Mouse (Mus musculus): ENCODE measurements around the gene Sdr42e1.
A peak's percentile ranks its signal among the peaks of the same experiment; 100 is the strongest.

Sdr42e1 gene

GRCm38 (mm10) chr8:117673430-117673830 lies at the start of gene Sdr42e1:
TSS of gene Sdr42e1 (minus strand) at chr8:117673689.
- DNase-seq = peak; percentile 56

- DNase-seq = peak; percentile 59
Observed at GRCm38 (mm10) chr8:117718152-117718860, 44.8 kb upstream of the Sdr42e1 start.

DNA sequence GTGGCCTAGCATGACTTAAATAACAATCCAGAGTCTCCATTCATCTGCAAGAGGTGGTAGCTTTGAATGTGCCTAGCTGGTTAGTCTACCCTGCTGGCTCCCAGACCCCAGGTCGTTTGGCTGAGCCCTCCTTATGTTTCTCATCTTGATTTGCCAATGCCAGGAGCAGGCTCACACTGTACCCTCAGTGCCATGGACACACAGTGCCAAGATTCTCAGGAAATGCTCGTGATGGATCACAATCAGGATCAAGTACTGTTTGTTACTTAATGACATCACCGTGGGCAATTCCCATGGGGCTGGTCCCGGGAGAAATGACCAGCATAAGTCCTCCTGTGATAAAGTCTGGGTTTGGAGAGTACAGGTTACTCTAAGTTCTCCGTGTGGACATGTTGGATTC lies 42.4 kb upstream of the Sdr42e1 start:
- no peak for DNase-seq

- DNase-seq = no peak
Observed at GRCm38 (mm10) chr8:117714604-117715003, 41.1 kb upstream of the Sdr42e1 start.

- no peak for DNase-seq
Observed at GRCm38 (mm10) chr8:117712226-117712625, 38.7 kb upstream of the Sdr42e1 start.

- DNase-seq = no peak
Observed at GRCm38 (mm10) chr8:117706141-117706540, 32.7 kb upstream of the Sdr42e1 start.

DNA sequence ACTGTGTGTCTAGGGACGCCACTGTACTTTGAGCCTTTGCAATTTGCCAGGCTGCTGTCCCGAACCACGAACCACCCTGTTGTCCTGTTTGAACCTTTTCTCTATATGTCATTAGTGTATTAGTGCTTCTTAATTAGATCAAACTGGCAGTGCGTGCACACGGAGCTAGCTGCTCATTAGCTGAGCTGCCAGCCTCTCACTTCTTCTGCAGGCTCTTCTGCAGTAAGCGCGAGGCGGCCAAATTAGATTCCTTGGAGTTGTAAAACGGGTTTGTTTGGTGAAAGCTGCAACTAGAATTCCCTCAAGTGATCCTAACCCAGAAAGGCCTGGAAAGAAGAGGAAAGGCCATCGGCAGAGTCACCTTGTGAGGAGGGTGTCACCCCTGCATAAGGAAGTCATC lies 29.2 kb upstream of the Sdr42e1 start:
- DNase-seq = no peak

DNA sequence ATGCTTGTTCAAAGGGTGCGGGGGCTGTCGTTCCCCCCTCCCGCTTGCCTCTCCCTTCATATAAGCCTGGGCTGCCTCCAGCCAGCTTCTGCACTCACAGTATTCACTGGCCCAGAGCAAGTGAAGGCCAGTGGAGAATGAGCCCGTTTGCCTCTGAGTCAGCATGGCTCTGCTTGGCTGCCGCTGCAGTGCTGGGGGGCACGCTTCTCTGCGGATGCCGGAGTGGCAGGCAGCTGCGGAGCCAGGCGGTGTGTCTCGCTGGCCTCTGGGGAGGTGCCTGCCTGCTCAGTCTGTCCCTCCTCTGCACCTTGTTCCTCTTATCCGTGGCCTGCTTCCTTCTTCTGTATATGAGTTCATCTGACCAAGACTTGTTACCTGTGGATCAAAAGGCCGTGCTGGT lies 28.4 kb upstream of the Sdr42e1 start, which contains the start of gene Hsd17b2:
Hsd17b2 (plus strand) TSS at position 46 of the 400 bp plus-strand sequence.
- DNase-seq = peak; percentile 43

GRCm38 (mm10) chr8:117701246-117701645 lies 27.8 kb upstream of the Sdr42e1 start:
- DNase-seq = no peak

DNA sequence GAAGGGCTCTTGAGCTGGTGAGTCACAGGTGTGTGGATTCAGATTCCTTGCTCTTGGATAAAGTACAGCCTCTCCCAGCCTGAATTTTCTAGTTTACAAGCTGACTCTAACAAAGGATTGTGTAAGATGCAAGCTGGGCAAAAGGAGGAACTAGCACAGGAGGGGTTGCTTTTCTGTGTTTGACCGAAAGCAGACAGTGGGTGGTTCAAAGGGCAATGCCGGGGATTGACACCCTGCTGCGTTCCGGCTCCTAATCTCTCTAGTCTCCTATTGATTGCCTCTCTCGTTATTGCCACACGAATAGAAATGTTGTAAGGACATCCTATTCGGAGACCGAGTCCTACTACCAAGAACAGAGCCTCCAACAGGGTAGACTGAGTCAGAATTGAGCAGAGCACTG lies 27.2 kb upstream of the Sdr42e1 start:
- DNase-seq = peak; percentile 19

- DNase-seq = peak; percentile 29
Observed at GRCm38 (mm10) chr8:117697248-117697647, 23.8 kb upstream of the Sdr42e1 start.

DNA sequence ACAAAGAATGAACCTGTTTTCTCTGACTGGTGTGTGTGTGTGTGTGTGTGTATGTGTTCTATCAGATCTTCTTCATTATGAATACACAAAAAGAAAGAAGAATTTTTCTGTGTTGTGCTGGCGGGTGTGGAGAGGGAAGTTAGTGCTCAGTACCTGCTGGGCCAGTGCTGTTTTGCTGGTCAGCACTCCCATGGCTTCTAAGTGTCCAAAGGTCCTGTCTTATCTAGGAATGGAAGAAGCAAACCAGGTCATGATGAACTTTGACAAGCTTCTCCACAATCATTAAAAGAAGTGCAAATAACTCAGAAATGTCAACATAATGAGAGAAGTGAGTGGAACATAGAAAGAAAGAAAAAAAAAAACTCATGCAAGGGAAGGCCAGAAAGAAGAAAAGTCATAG lies 22.1 kb upstream of the Sdr42e1 start:
- DNase-seq = no peak

DNA sequence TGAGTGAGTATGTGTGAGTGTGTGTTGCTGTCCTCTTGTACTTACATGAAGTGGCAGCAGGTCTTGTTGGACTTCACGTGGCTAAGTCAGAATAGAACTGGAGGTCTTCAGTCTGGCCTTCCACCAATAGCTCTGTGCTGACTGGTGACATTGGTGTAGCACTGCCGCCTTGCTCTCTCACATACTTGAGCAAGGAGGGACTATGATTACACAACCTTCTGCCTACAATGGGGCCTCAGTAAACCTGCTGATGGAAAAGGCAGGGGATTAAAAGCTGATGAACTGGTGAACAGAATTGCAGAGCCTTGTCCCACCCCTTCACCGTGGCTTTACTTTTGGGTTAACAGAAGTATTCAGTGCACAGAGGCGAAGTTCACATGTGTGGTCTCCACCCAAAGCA lies 18.6 kb upstream of the Sdr42e1 start:
- no peak for DNase-seq

DNA sequence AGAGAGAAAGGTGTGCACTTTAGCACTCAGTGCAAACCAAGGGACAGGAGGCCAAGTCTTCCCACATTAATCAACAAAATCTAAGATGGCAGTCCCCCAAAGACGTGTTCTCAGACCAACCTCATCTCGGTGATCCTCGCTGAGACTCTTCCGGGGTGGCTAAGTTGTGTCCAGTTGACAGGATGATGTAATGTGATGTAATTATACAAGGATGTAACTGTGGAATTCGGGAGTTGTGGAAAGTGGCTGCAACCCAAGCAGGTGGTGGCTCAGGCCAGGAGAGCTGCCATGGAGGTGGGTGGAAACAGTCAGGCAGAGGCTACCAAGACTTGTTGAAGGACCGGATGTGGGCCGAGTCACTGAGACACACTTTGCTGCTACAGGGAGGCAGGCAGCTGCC lies 14.4 kb upstream of the Sdr42e1 start:
- DNase-seq = no peak

- no peak for DNase-seq
Observed at GRCm38 (mm10) chr8:117684504-117684903, 11.0 kb upstream of the Sdr42e1 start.

- no peak for DNase-seq
Observed at GRCm38 (mm10) chr8:117683925-117684472, 10.5 kb upstream of the Sdr42e1 start.

GRCm38 (mm10) chr8:117678650-117679049 lies 5.2 kb upstream of the Sdr42e1 start:
- DNase-seq = no peak

- DNase-seq = no peak
Observed at GRCm38 (mm10) chr8:117677011-117677410, 3.5 kb upstream of the Sdr42e1 start.

GRCm38 (mm10) chr8:117676460-117676859 lies 3.0 kb upstream of the Sdr42e1 start:
- no peak for DNase-seq

DNA sequence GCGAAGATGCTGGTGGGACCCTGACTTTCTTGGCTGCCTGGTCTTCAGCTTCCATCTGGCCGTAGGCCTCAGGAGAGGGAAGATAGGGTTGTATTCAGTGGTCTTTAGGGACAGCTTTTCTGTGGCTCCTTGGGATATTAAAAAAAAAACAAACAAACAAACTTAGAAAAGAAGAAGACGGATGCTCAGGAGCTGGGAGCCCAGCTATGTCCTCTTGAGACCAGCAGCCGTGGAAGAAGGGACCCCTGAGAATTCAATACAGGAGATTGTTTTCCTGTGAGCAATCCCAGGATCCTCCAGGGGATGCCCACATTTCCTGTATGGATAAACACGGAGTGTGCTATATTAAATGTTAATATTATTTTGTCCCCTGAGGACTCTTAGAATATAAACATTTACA lies 1.7 kb upstream of the Sdr42e1 start:
- DNase-seq = no peak

- DNase-seq = no peak
Observed at GRCm38 (mm10) chr8:117672558-117672957, 931 bp downstream of the Sdr42e1 start.

GRCm38 (mm10) chr8:117670461-117670860 lies 3.0 kb downstream of the Sdr42e1 start:
- no peak for DNase-seq

GRCm38 (mm10) chr8:117667349-117668124 lies 6.0 kb downstream of the Sdr42e1 start:
- DNase-seq = no peak
